Mouse (Mus musculus) hindbrain, embryonic 14.5 days (tissue): ENCODE data around the gene Metrn. TPM values are rescaled to one million over a fixed set of nuclear protein-coding genes. Genes with fewer than 3 reads are reported as not detected.
A peak's percentile ranks its signal among the peaks of the same experiment; 100 is the strongest.

Source experiments
- ATAC-seq: fragments of 200-750 bp; cut with Nextera tagmentation; 2 replicates; pipeline ENCODE4 v1.8.0; 2017; ENCODE audit warnings: moderate number of reproducible peaks, mild to moderate bottlenecking, moderate TSS enrichment, moderate library complexity; ENCODE audit not compliant: low FRiP score
- DNase-seq: peaks from one replicate; pipeline ENCODE4 v3.0.0-alpha.2; 2015; ENCODE audit warnings: low spot score
- H3K27ac ChIP-seq: fragments of 300-500 bp; sonication (generic); 2 replicates; pipeline ENCODE4 v1.5.1; 2014; ENCODE audit warnings: mild to moderate bottlenecking, moderate library complexity
- H3K27me3 ChIP-seq: fragments of 300-500 bp; sonication (generic); 2 replicates; pipeline ENCODE4 v1.6.1; 2014; ENCODE audit warnings: mild to moderate bottlenecking, low read length, mixed read lengths; ENCODE audit not compliant: control insufficient read depth, insufficient read depth
- H3K36me3 ChIP-seq: fragments of 300-500 bp; sonication (generic); replicated peaks from 2 replicates; pipeline ENCODE4 v1.6.1; 2014; ENCODE audit not compliant: control insufficient read depth, insufficient read depth
- H3K4me1 ChIP-seq: fragments of 300-500 bp; sonication (generic); replicated peaks from 2 replicates; pipeline ENCODE4 v1.6.1; 2014; ENCODE audit warnings: antibody characterized with exemption, low read length, mixed read lengths; ENCODE audit not compliant: control insufficient read depth, insufficient read depth
- H3K4me2 ChIP-seq: fragments of 300-500 bp; sonication (generic); replicated peaks from 2 replicates; pipeline ENCODE4 v1.6.1; 2014; ENCODE audit warnings: mild to moderate bottlenecking, moderate library complexity
- H3K4me3 ChIP-seq: fragments of 300-500 bp; sonication (generic); replicated peaks from 2 replicates; pipeline ENCODE4 v1.5.1; 2014; ENCODE audit warnings: mild to moderate bottlenecking, low read length
- H3K9ac ChIP-seq: fragments of 300-500 bp; sonication (generic); 2 replicates; pipeline ENCODE4 v1.6.1; 2014
- H3K9me3 ChIP-seq: fragments of 300-500 bp; sonication (generic); 2 replicates; pipeline ENCODE4 v1.6.1; 2016; ENCODE audit warnings: low read length; ENCODE audit not compliant: control insufficient read depth
- WGBS: fragments of 180-500 bp; shearing (Covaris S2); extraction: QIAGEN DNeasy Blood & Tissue Kit; methylation state at CpG from one replicate; pipeline ENCODE4 v1.1.7; 2014; 5-methylcytosine and 5-hydroxymethylcytosine counted together
- polyA plus RNA-seq: library from polyadenylated mRNA; unstranded; fragments of >200 nt; fragmentation: Nextera tagmentation; extraction: Ambion mirVana; gene quantifications from 2 replicates; pipeline ENCODE4 v1.2.1, GENCODE M21; 2014

The Metrn gene
- polyA plus RNA-seq, 1 experiment from 2014 or later, result 11.8 TPM

- no peaks in the 10 kb centered on the region for H3K9me3 ChIP-seq
- no peak overlapping the region for H3K9ac ChIP-seq
- ATAC-seq, result no peak
- peaks cover 58% of the 10 kb centered on the region for H3K4me1 ChIP-seq
- no peak overlapping the region for H3K27ac ChIP-seq
- H3K4me2 ChIP-seq, result no peak overlapping the region
- no peaks in the 10 kb centered on the region for H3K27me3 ChIP-seq
- DNase-seq, result no peak
- H3K36me3 ChIP-seq, result peaks cover 45% of the 10 kb centered on the region
- WGBS, result 95% methylated on average over 13 of the region's 13 CpGs
- H3K4me3 ChIP-seq, result no peak overlapping the region
Measured at GRCm38 (mm10) chr17:25827011-25827410, 30.1 kb upstream of the Metrn start.

GRCm38 (mm10) chr17:25825984-25826570, 29.1 kb upstream of the Metrn start:
- Histone ChIP-seq H3K27me3 (no peaks in the 10 kb centered on the region), H3K9ac (no peak overlapping the region), H3K27ac (no peak overlapping the region), H3K36me3 (peaks cover 38% of the 10 kb centered on the region), H3K4me3 (no peak overlapping the region), H3K9me3 (no peaks in the 10 kb centered on the region), H3K4me2 (no peak overlapping the region), H3K4me1 (peaks cover 49% of the 10 kb centered on the region)
- ATAC-seq, result no peak
- 96% methylated on average over 27 of the region's 27 CpGs for WGBS
- DNase-seq, result no peak

GRCm38 (mm10) chr17:25825311-25825710, 28.4 kb upstream of the Metrn start:
- H3K9ac ChIP-seq, result no peak overlapping the region
- H3K4me3 ChIP-seq, result no peak overlapping the region
- no peaks in the 10 kb centered on the region for H3K27me3 ChIP-seq
- ATAC-seq, result no peak
- H3K36me3 ChIP-seq, result peaks cover 31% of the 10 kb centered on the region
- DNase-seq, result no peak
- peaks cover 42% of the 10 kb centered on the region for H3K4me1 ChIP-seq
- no peak overlapping the region for H3K27ac ChIP-seq
- peak overlapping the region; percentile 99; the same call in 1 of the 2 replicates for H3K4me2 ChIP-seq
- 88% methylated on average over 6 of the region's 6 CpGs for WGBS
- H3K9me3 ChIP-seq, result no peaks in the 10 kb centered on the region

- WGBS, result 77% methylated on average over 17 of the region's 17 CpGs
- no peaks in the 10 kb centered on the region for H3K9me3 ChIP-seq
- H3K36me3 ChIP-seq, result peaks cover 33% of the 10 kb centered on the region
- no peak for DNase-seq
- ATAC-seq, result no peak
- no peak overlapping the region for H3K27ac ChIP-seq
- peak overlapping the region; percentile 99 for H3K4me2 ChIP-seq
- H3K9ac ChIP-seq, result peak overlapping the region; percentile 82
- H3K4me3 ChIP-seq, result peak overlapping the region; percentile 68
- no peaks in the 10 kb centered on the region for H3K27me3 ChIP-seq
- peaks cover 35% of the 10 kb centered on the region for H3K4me1 ChIP-seq
Measured at GRCm38 (mm10) chr17:25824362-25825142, 27.6 kb upstream of the Metrn start.

GRCm38 (mm10) chr17:25823452-25823851, 26.5 kb upstream of the Metrn start, which contains the start of gene Wdr24:
Gene Wdr24, plus strand, starts transcription at chr17:25823627.
- H3K27me3 ChIP-seq, result peaks cover 11% of the 10 kb centered on the region; the same call in 1 of the 2 replicates

GRCm38 (mm10) chr17:25818851-25819780, 22.2 kb upstream of the Metrn start:
- Histone ChIP-seq H3K36me3 (peaks cover 44% of the 10 kb centered on the region), H3K9ac (no peak overlapping the region)

More at GRCm38 (mm10) chr17:25823452-25823851, 26.5 kb upstream of the Metrn start, which contains the start of gene Wdr24:
- Histone ChIP-seq H3K9me3 (no peaks in the 10 kb centered on the region), H3K4me3 (peak within 1 kb of the TSS; percentile 68), H3K4me2 (peak within 1 kb of the TSS; percentile 99), H3K36me3 (peaks cover 44% of the 10 kb centered on the region), H3K27ac (peak within 1 kb of the TSS; percentile 76), H3K9ac (peak within 1 kb of the TSS; percentile 82), H3K4me1 (peaks cover 32% of the 10 kb centered on the region)
- DNase-seq (peak; percentile 86), ATAC-seq (peak; percentile 80)
- under 1% methylated on average over 18 of the region's 18 CpGs for WGBS

GRCm38 (mm10) chr17:25817662-25818061, 20.7 kb upstream of the Metrn start:
- DNase-seq, result no peak
- no peak overlapping the region for H3K4me3 ChIP-seq
- H3K4me1 ChIP-seq, result peaks cover 9% of the 10 kb centered on the region
- no peak overlapping the region for H3K27ac ChIP-seq
- H3K9me3 ChIP-seq, result no peaks in the 10 kb centered on the region
- ATAC-seq, result no peak
- no peak overlapping the region for H3K9ac ChIP-seq
- H3K36me3 ChIP-seq, result peaks cover 44% of the 10 kb centered on the region
- H3K27me3 ChIP-seq, result peaks cover 22% of the 10 kb centered on the region; the same call in 1 of the 2 replicates
- no peak overlapping the region for H3K4me2 ChIP-seq
- WGBS, result 89% methylated on average over 11 of the region's 11 CpGs

More at GRCm38 (mm10) chr17:25818851-25819780, 22.2 kb upstream of the Metrn start:
- H3K4me2 ChIP-seq, result no peak overlapping the region
- peaks cover 22% of the 10 kb centered on the region; the same call in 1 of the 2 replicates for H3K27me3 ChIP-seq
- no peaks in the 10 kb centered on the region for H3K9me3 ChIP-seq
- no peak for DNase-seq
- no peak overlapping the region for H3K4me3 ChIP-seq
- H3K4me1 ChIP-seq, result peaks cover 4% of the 10 kb centered on the region
- H3K27ac ChIP-seq, result no peak overlapping the region
- no peak for ATAC-seq
- WGBS, result 11% methylated on average over 46 of the region's 46 CpGs

- Histone ChIP-seq H3K4me2 (peak overlapping the region; percentile 39), H3K36me3 (peaks cover 25% of the 10 kb centered on the region), H3K27me3 (peaks cover 12% of the 10 kb centered on the region; the same call in 1 of the 2 replicates), H3K27ac (no peak overlapping the region), H3K9me3 (no peaks in the 10 kb centered on the region), H3K4me1 (peaks cover 25% of the 10 kb centered on the region), H3K4me3 (0 out of 2 replicates have a peak overlapping the region, but pooled peaks have one; percentile 2), H3K9ac (peak overlapping the region; percentile 44)
- ATAC-seq, result no peak
- DNase-seq, result peak; percentile 74
- 3% methylated on average over 20 of the region's 20 CpGs for WGBS
Measured at GRCm38 (mm10) chr17:25813471-25813870, 16.5 kb upstream of the Metrn start.
